Mouse (Mus musculus) kidney, postnatal 14 days (tissue): ENCODE results near the gene Gpr34.

ENCODE experiments used
- DNase-seq: peaks from one replicate; pipeline ENCODE4 v3.0.0; 2022; ENCODE audit warnings: mixed read lengths

Gpr34 gene

GRCm38 (mm10) chrX:13631599-13632283 is at the start of gene Gpr34:
Gene Gpr34, plus strand, starts transcription at chrX:13632089.
- DNase-seq: no peak

- DNase-seq: no peak
Measured at GRCm38 (mm10) chrX:13599373-13599772, 32.5 kb upstream of the Gpr34 start.

- DNase-seq: no peak
Measured at GRCm38 (mm10) chrX:13599966-13600365, 31.9 kb upstream of the Gpr34 start.

DNA sequence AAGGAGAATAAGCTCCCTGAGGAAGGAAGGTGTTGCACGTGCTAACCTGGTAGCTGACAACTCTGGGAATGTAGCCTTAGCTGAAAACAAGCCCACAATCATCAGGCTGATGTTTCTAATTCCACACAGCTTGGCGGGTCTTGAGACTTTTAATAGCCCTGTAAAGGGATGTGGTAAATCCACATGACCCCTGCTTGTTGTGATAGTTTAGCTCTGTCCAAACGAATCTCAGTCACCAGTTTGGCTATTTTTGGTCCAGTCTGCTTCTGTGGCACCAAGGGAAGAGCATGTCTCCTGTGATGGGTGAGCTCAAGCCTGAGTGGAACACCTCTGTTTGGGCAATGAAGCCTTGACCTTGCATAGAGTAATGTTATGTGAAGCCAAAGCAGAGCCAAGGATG is 25.1 kb upstream of the Gpr34 start:
- no peak for DNase-seq

DNA sequence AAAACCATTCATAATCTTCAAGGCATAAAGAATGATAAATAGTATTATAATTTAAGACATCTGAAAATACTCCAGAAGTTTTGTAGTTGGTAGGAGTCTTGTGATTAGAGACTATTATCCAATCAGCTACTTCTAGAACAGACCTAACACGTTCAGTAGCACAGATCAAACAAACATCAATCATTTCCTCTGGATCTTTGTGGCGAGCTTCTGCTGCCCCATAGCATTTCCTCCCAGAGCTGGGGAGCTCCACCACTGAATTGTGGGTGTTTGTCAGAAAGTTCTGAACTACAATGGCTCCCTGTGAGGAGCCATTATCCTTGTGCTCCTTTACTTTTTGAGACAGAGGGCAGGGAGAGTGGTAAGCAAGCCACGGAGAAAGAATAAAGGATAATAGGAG is 24.1 kb upstream of the Gpr34 start:
- no peak for DNase-seq

- DNase-seq: no peak
Measured at GRCm38 (mm10) chrX:13611114-13611513, 20.8 kb upstream of the Gpr34 start.

GRCm38 (mm10) chrX:13612115-13612514 is 19.8 kb upstream of the Gpr34 start:
- no peak for DNase-seq

DNA sequence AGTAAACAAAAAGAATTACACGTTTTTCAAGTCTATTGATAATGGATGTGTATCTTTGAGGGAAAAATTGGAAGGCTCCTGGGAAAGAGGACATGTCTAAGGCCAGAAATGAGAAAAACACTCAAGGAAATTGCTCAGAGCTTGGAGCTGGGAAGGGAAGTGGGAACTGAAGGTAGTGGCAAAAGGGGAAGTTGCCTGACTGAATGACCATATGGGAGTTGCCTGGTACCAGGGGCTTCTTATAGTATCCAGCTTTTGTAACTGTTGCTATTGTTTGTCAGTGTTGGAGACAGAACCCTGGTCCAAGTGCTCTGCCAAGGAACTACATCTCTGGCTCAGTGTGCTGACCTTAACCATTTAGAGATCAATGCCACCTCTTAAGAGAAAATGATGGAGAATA is 15.2 kb upstream of the Gpr34 start:
- DNase-seq: no peak

- no peak for DNase-seq
Measured at GRCm38 (mm10) chrX:13617294-13617693, 14.6 kb upstream of the Gpr34 start.

- peak; percentile 3 for DNase-seq
Measured at GRCm38 (mm10) chrX:13618476-13618875, 13.4 kb upstream of the Gpr34 start.

DNA sequence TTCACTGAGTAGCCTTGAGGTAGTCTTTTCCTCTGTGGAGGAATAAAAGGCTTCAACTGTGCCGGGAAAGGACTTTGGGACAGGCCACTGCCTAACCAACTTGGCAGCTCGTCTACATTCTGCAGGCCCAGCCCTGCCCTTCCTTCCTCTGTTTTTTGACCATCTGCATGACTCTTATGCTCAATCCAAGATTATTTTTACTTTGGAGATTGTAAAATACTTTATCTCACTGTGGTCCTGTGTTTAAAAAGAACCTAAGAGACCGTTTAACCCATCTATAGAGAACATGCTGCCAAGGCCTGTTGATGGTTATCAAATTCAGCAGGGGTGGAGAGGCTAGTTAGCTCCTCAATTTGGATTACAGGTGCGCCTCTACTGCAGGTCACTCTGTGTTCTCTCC is 10.4 kb upstream of the Gpr34 start:
- DNase-seq: peak; percentile 4

GRCm38 (mm10) chrX:13622654-13623053 is 9.2 kb upstream of the Gpr34 start:
- DNase-seq: no peak

- DNase-seq: no peak
Measured at GRCm38 (mm10) chrX:13636398-13636797, 4.5 kb downstream of the Gpr34 start.

GRCm38 (mm10) chrX:13638894-13639293 is 7.0 kb downstream of the Gpr34 start:
- DNase-seq: no peak

DNA sequence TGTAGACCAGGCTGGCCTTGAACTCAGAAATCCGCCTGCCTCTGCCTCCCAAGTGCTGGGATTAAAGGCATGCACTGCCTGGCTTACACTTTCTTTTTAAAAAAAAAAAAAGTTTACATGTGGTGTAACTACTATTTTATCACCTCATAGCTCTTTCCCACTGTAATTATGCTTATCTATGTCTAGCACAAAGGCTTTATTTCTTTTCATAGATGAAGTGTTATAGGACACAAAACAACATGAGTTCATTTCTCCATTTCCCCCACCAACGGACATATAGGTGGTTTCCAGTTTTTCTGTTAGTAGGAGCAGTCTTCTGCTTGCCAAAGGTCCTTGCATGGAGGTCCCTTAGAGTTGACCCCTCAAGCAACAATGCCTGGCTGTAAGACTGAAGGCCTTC is 20.0 kb downstream of the Gpr34 start:
- DNase-seq: no peak

DNA sequence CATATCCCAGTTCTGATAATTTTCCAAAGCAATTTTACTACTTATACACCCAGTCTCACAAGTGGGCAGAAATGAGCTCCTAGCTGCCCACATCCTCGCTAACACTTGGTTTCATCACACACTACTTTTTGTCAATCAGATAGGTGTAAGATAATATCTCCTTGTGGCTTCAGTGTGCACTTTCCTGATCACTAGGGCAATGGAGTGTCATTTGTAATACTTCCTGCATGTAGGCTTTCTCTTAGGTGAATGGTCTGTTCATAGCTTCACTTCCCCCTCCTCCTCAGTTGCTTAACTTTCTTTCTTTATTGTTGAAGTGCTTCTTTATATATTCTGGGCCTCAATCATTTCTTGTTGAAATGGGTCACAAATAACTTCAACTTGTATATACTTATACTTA is 20.4 kb downstream of the Gpr34 start:
- DNase-seq: no peak

GRCm38 (mm10) chrX:13655005-13655421 is 23.1 kb downstream of the Gpr34 start:
- no peak for DNase-seq

GRCm38 (mm10) chrX:13655906-13656305 is 24.0 kb downstream of the Gpr34 start:
- no peak for DNase-seq

GRCm38 (mm10) chrX:13656721-13657120 is 24.8 kb downstream of the Gpr34 start:
- peak; percentile 50 for DNase-seq

DNA sequence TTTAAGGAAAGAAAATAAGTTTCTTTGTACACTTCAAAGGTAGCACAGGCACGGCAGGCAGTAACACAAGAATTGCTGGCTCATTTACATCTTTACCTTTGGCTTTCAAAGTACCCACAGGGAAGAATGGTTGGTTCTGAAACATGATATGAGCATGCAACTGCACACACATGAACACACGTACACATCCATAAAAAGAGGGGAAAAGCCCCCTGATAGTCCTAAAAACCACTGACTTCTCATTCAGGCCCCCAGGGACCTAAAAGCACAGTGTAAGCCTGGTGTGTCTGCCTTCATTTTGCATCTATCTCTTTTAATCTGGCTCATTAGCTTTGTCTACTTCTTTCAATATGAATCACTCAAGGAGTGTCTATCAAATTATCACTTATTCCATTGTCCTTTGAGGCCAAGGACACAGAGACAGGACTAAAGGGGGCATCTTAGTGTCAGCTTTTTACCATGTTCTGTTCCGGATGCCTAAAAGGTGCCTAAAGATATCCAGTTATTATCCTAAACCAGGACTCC is 26.8 kb downstream of the Gpr34 start:
- DNase-seq: no peak

DNA sequence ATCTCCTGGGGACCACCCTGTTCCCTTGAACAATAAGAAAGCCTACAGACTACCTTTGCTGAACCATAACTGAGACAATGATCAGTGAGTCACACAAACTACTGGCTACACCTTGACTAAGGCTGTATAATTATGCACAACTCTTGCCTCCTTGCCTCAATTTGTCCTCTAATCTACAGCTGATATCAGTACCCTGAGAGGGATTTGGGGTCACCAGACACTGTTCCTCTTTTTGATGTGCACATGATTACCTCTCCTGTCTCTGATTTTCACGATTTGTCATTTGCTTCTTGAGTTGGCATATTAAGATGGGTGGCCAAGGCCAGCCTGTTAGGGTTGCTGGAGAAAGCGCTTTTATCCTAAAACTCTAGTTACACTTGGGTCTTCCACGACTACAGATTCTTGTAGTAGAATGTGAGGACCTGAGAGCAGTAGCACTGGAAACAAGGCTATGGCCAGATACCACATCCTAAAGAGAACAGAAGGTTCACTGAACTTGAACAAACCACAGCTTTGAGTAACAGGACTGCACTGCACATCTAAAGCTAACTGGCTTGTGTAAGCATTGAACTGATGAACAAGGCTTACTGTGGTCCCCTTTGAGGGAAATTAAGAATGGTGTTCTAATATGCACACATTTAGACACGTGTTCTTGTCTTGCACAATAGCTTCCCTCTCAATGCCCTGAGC is 27.5 kb downstream of the Gpr34 start:
- no peak for DNase-seq

DNA sequence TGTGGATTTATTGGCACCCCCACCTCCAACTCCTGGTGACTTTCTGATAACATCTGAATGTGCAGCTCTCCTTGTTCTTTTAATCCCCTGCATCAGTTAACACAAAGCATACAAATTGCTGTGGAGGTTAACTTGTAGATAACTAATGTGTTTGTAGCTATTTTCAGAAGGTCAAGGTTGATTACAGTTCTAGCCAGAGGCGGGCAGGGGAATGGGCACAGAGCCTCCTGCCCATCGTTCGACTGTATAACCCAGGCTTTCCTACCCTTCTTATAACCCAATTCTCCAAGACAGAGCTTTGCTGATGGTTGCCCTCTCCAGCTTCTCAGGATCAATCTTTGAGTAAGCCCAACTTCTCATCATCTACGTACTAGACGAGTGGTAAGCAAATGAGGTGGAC is 29.2 kb downstream of the Gpr34 start, which contains the start of gene Gpr82:
Gene Gpr82, plus strand, starts transcription at position 301 of the 400 bp plus-strand sequence.
- DNase-seq: no peak

GRCm38 (mm10) chrX:13668867-13669266 is 37.0 kb downstream of the Gpr34 start:
- DNase-seq: no peak

DNA sequence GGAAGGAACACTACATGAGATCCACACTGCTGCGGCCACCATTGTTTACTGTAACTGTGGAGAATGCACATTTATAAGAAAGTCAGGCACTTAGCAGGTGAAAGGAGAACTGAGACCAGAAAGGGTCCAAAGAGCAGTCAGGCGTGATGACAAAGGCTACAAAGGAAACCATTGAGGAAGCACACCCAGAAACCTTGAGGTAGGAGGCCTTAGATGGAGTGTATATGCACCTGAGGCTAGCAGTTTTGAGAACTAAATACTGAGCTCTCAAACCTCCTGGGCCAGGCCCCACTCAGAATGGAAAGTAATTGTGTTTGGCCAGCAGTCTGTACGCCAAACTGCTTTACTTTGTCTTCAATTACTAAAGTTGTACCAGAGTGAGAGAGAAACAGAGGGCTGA is 38.5 kb downstream of the Gpr34 start:
- no peak for DNase-seq
